Mouse (Mus musculus): ENCODE data around the gene Lrp6. TPM values are rescaled to one million over a fixed set of nuclear protein-coding genes. Genes with fewer than 3 reads are reported as not detected.

Lrp6 gene
- polyA plus RNA-seq, 1 experiment from 2014 or later = 20.8 TPM

DNA sequence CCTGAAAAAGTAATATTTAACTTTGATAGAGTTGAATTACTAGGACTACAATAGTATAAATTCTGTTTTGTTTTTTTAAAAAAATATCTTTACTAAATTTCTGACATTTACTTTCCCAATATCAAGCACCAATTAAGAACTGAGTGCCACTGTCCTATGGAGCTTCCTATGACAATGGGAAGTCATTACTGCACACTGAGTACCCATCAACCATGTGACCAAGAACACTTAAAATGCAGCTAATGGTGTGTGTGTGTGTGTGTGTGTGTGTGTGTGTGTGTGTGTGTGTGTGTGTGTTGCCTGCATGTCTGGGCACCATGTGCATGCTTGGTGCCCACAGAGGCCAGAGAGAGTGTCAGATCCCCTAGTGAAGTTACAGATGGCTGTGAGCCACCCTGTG, 23.2 kb downstream of the Lrp6 start:
- H3K27ac ChIP-seq (replicated peaks) = no peak overlapping the region
- ATAC-seq (ENCODE audit: low read depth) = no peak
- no peaks in the 10 kb centered on the region for H3K9me3 ChIP-seq
- no peak overlapping the region for H3K4me2 ChIP-seq
- no peaks in the 10 kb centered on the region for H3K27me3 ChIP-seq
- no peak overlapping the region for H3K9ac ChIP-seq
- peaks cover 24% of the 10 kb centered on the region for H3K4me1 ChIP-seq (replicated peaks)
- 0 out of 2 replicates have a peak, but pooled peaks cover 9% of the 10 kb centered on the region for H3K36me3 ChIP-seq
- H3K4me3 ChIP-seq = no peak overlapping the region

DNA sequence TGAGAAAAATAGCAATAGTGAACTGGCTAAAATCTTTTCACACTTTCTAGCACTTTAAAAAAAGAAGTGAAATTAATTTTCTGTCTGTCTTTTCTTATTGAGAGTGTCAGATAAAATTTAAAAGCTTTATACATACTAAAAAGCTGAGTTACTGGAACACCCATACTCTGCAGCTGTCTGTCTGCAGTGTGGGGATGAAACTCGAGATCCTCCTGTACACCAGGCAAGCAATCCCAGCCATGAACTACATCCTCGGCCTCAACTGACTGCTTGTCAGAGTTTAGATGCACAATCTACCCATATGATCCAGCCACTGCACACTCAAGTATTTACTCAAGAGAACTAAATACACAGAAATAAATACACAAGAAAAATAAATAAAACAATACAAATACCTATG, 24.4 kb downstream of the Lrp6 start:
- Histone ChIP-seq H3K9ac (no peak overlapping the region), H3K4me1 (replicated peaks) (peaks cover 29% of the 10 kb centered on the region), H3K27me3 (no peaks in the 10 kb centered on the region), H3K4me2 (no peak overlapping the region), H3K36me3 (0 out of 2 replicates have a peak, but pooled peaks cover 9% of the 10 kb centered on the region), H3K9me3 (no peaks in the 10 kb centered on the region), H3K4me3 (no peak overlapping the region), H3K27ac (replicated peaks) (no peak overlapping the region)
- 93% methylated on average over 2 of the region's 2 CpGs for WGBS
- no peak for ATAC-seq (ENCODE audit: low read depth)

DNA sequence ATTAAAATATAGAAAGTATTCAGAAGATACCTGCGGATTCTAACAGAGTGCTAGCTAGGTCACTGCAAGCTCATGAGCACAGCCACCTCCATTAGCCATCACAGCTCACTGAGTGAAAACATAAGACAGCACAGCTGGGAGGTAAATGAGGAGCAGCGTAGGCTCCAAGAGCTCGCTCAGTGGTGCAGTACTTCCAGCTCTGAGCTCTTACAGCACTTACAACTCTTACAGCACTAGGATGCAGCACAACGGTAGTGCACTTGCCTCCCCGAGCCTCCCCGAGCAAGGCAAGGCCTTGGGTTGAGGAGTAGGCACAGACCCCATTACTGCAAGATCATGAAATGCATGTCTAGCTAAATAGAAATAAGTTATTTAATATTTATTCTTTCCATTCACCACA, 26.6 kb downstream of the Lrp6 start:
- 77% methylated on average over 6 of the region's 6 CpGs for WGBS
- Histone ChIP-seq H3K9ac (no peak overlapping the region), H3K9me3 (no peaks in the 10 kb centered on the region), H3K4me1 (replicated peaks) (peaks cover 22% of the 10 kb centered on the region), H3K4me3 (no peak overlapping the region), H3K27ac (replicated peaks) (no peak overlapping the region), H3K27me3 (no peaks in the 10 kb centered on the region), H3K36me3 (0 out of 2 replicates have a peak, but pooled peaks cover 9% of the 10 kb centered on the region), H3K4me2 (no peak overlapping the region)
- no peak for ATAC-seq (ENCODE audit: low read depth)

DNA sequence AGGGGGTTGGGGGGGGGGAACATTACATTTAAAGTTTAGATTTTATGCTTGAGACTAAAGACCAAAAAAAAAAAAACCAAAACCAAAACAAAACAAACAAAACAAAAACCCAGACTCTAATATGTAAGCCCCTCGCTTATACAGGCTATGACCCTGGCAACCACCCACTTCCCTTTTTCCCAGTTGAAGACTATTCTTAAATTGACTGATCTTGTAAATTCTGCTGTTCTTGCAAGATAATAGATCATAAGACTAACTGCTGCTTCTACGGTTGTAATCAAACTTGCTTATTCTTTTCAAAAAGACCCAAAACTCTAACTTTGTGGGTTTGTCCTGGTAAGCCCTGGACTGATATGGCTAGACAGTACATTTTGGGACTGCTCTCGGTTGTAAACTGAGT, 27.3 kb downstream of the Lrp6 start:
- no peak overlapping the region for H3K4me2 ChIP-seq
- no peak overlapping the region for H3K4me3 ChIP-seq
- no peaks in the 10 kb centered on the region for H3K9me3 ChIP-seq
- H3K36me3 ChIP-seq = 0 out of 2 replicates have a peak, but pooled peaks cover 9% of the 10 kb centered on the region
- H3K27me3 ChIP-seq = no peaks in the 10 kb centered on the region
- no peak overlapping the region for H3K27ac ChIP-seq (replicated peaks)
- no peak for ATAC-seq (ENCODE audit: low read depth)
- WGBS = 87% methylated on average over 3 of the region's 3 CpGs
- H3K9ac ChIP-seq = no peak overlapping the region
- peaks cover 25% of the 10 kb centered on the region for H3K4me1 ChIP-seq (replicated peaks)

DNA sequence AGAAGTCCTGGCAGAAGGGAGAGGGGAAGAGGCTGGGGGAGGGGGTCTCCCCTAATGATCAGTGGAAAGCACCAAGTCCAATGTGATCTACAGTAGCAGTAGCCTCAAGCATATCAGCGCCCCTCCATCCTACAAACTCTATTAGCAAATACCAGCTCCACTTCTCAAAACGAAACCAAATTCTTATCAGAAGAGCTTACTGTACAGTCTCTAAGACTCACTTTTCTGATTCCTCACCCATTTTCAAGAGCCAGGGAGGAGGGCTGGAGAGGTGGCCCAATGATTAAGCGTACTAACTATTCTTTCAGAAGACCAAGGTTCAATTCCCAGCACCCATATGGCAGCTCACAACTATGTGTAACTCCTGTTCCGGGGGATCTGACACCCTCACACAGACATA, 28.0 kb downstream of the Lrp6 start:
- H3K9ac ChIP-seq = no peak overlapping the region
- H3K36me3 ChIP-seq = 0 out of 2 replicates have a peak, but pooled peaks cover 9% of the 10 kb centered on the region
- no peaks in the 10 kb centered on the region for H3K27me3 ChIP-seq
- no peak for ATAC-seq (ENCODE audit: low read depth)
- no peak overlapping the region for H3K27ac ChIP-seq (replicated peaks)
- H3K4me1 ChIP-seq (replicated peaks) = peaks cover 25% of the 10 kb centered on the region
- H3K4me3 ChIP-seq = no peak overlapping the region
- H3K4me2 ChIP-seq = no peak overlapping the region
- no peaks in the 10 kb centered on the region for H3K9me3 ChIP-seq
- 91% methylated on average over 4 of the region's 4 CpGs for WGBS

DNA sequence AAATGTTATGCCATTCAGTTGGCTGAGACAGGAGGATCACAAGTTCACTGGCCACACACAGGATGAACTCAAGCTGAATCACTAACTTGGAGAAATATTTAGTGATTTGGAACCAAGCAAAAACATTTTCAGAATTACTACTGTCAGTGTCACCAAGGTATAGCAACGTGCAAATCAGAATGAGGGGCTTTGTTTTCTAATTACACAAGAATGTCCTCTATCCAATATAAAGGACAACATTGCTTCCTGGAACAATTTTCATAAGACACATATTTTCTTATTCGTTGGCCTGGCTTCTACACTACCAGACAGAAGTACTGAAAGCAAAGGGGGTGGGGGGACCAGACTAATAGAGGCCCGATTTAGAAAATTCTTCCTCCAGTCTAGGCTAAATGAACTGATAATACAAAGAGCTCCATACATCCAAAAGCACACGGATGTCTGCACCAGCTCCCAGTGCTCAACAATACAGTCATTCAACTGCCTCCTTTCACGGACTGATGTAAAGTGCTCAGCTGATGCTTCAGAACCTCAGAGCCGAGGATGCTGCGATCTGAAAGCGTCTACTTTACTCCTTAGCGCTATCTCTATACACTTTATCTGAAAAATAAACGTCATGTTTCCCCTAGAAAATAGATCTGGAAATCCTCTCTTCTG, 29.2 kb downstream of the Lrp6 start:
- Histone ChIP-seq H3K27me3 (no peaks in the 10 kb centered on the region), H3K4me1 (replicated peaks) (peaks cover 19% of the 10 kb centered on the region), H3K27ac (replicated peaks) (peak overlapping the region; percentile 43), H3K4me2 (0 out of 2 replicates have a peak overlapping the region, but pooled peaks have one; percentile 13), H3K9me3 (no peaks in the 10 kb centered on the region), H3K36me3 (0 out of 2 replicates have a peak, but pooled peaks cover 9% of the 10 kb centered on the region), H3K9ac (no peak overlapping the region), H3K4me3 (no peak overlapping the region)
- 45% methylated on average over 10 of the region's 10 CpGs for WGBS
- ATAC-seq (ENCODE audit: low read depth) = peak; percentile 35; the same call in 1 of the 2 replicates

DNA sequence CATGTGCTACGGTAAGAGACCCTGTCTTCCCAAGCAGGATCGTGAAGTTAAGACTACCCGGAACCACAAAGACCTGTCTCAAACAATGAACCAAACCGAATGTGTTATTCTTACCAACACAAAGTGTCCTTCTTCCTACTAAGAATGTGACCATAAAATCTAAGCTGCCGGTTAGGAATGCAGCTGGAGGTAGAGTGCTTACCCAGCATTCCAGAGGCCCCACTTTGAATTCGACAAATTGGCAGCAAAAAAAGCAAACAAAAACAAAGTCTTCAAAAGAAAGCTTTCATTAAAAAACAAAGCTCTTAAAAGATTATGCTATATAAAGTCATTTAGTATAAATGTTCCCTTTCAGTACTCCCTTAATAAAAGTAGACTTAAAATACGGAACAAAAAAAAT, 31.6 kb downstream of the Lrp6 start:
- WGBS = 32% methylated on average over 7 of the region's 7 CpGs
- Histone ChIP-seq H3K27me3 (no peaks in the 10 kb centered on the region), H3K4me3 (no peak overlapping the region)

DNA sequence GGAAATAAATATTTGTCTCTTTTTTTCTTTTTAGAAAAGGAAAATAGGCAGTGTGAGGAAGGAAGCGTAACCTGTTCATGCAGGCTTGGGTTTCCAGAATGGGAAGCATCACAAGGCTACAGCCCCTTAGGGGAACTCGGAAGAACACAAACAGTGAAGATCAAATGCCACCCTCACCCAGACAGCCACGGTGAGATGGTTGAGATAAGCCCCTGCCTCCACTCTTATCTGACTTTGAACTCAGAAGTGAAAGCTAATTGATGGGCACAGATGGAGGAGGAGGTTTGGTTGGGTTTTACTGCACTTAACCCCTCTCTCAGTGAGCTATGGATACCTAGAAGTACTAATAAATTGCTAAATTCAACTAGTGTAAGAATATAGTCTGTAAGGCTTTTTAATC, 33.7 kb downstream of the Lrp6 start:
- peaks cover 24% of the 10 kb centered on the region for H3K4me1 ChIP-seq (replicated peaks)
- 90% methylated on average over 3 of the region's 3 CpGs for WGBS

More for the DNA sequence above, 31.6 kb downstream of the Lrp6 start:
- no peak for ATAC-seq (ENCODE audit: low read depth)
- peak overlapping the region; percentile 28; the same call in 1 of the 2 replicates for H3K27ac ChIP-seq (replicated peaks)
- no peak overlapping the region for H3K4me2 ChIP-seq
- no peaks in the 10 kb centered on the region; the same call in 1 of the 2 replicates for H3K36me3 ChIP-seq
- H3K9me3 ChIP-seq = no peaks in the 10 kb centered on the region
- H3K4me1 ChIP-seq (replicated peaks) = peaks cover 17% of the 10 kb centered on the region
- no peak overlapping the region for H3K9ac ChIP-seq

DNA sequence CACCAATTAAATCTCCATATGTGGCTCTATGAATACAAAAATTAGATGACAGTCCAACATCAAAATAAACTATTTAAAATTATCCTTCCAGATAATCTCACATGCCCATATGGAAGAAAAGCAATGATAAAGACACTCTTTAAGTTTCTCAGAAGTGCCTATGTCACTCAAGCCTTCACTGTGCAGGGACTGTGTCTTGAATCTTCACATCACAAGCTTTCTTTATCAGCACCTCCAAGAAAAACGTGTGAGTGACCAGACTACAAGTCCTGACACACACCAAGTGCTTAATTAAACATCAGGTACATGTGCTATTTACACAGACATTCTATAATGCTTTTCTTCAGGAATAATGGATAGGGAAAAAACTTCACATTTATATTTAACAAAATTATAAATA, 34.8 kb downstream of the Lrp6 start:
- WGBS = 90% methylated on average over 1 of the region's 1 CpGs
- Histone ChIP-seq H3K4me3 (no peak overlapping the region), H3K36me3 (no peaks in the 10 kb centered on the region; the same call in 1 of the 2 replicates), H3K27me3 (no peaks in the 10 kb centered on the region), H3K27ac (replicated peaks) (no peak overlapping the region), H3K4me2 (no peak overlapping the region), H3K9ac (no peak overlapping the region), H3K4me1 (replicated peaks) (peaks cover 30% of the 10 kb centered on the region), H3K9me3 (no peaks in the 10 kb centered on the region)
- ATAC-seq (ENCODE audit: low read depth) = no peak

More for the DNA sequence above, 33.7 kb downstream of the Lrp6 start:
- Histone ChIP-seq H3K4me3 (no peak overlapping the region), H3K9ac (no peak overlapping the region), H3K27ac (replicated peaks) (no peak overlapping the region), H3K9me3 (no peaks in the 10 kb centered on the region), H3K27me3 (no peaks in the 10 kb centered on the region), H3K36me3 (no peaks in the 10 kb centered on the region; the same call in 1 of the 2 replicates), H3K4me2 (no peak overlapping the region)
- ATAC-seq (ENCODE audit: low read depth) = no peak

DNA sequence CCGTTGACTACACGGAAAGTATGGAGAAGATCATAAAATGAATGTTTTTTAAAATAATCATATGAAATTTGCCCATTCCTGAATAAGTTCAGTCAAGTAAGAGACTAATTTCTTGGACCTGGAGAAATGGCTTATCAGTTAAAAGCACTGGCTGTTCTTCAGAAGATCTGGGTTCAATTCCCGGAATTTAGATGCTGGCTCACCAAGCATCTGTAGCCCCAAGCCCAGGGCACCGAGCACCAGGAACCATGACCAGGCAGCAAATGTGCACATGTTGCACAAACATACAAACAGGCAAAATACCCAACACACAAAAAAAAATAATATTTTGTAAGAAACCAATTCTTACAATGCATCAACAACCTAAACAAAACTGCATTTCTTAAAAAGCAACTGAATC, 37.4 kb downstream of the Lrp6 start:
- Histone ChIP-seq H3K4me1 (replicated peaks) (peaks cover 23% of the 10 kb centered on the region), H3K27ac (replicated peaks) (no peak overlapping the region), H3K27me3 (no peaks in the 10 kb centered on the region), H3K9ac (no peak overlapping the region), H3K36me3 (no peaks in the 10 kb centered on the region; the same call in 1 of the 2 replicates), H3K4me3 (no peak overlapping the region), H3K4me2 (no peak overlapping the region), H3K9me3 (no peaks in the 10 kb centered on the region)
- 91% methylated on average over 4 of the region's 4 CpGs for WGBS
- ATAC-seq (ENCODE audit: low read depth) = no peak

DNA sequence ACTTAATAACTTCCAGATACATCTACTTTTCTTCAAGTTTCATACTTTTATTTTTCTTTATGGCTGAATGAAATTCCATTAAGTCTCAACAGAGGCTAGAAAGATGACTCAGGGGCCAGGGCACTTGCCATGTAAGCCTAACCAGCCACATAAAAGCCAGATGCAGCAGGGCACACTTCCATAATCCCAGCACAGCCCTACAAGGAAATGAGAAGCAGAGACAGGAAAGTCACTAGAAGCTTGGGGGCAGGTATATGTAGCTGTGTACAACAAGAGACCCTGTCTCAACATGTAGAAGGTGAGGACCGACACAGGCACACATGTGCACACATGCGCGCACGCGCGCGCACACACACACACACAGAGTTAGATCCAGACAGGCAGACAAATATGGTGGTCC, 38.4 kb downstream of the Lrp6 start:
- Histone ChIP-seq H3K4me1 (replicated peaks) (peaks cover 23% of the 10 kb centered on the region), H3K4me2 (no peak overlapping the region), H3K9me3 (no peaks in the 10 kb centered on the region), H3K27me3 (no peaks in the 10 kb centered on the region), H3K4me3 (no peak overlapping the region), H3K36me3 (no peaks in the 10 kb centered on the region; the same call in 1 of the 2 replicates), H3K27ac (replicated peaks) (no peak overlapping the region), H3K9ac (no peak overlapping the region)
- WGBS = 97% methylated on average over 7 of the region's 7 CpGs
- ATAC-seq (ENCODE audit: low read depth) = no peak

DNA sequence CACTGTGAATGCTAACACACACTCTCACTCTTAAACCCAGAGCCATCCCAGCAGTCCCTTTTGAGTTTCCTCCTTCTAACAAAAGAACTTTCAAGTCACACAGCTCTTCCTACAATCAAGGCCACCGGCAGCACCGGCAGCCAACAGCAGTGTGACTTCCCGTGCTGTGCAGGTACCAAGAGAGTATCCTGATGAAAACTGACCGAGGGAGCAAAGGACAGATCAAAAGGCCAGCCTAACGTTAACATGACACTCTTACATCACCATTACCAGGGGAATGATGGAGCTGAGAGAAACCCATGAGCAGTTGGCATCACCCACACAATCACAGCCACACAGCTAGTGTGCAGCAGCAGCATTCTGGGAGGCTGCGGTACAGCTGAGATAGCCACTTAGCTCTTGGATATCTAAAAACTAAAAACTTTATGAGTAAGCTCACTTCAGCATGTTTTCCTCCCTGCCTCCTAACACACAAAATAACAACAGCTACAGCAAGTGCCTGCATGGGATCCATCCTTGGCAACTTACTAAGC, 39.1 kb downstream of the Lrp6 start:
- WGBS = 50% methylated on average over 6 of the region's 6 CpGs

More for the DNA sequence above, 39.1 kb downstream of the Lrp6 start:
- no peaks in the 10 kb centered on the region for H3K9me3 ChIP-seq
- no peak overlapping the region for H3K9ac ChIP-seq
- no peak overlapping the region for H3K27ac ChIP-seq (replicated peaks)
- no peak overlapping the region for H3K4me2 ChIP-seq
- no peak overlapping the region for H3K4me3 ChIP-seq
- H3K27me3 ChIP-seq = no peaks in the 10 kb centered on the region
- ATAC-seq (ENCODE audit: low read depth) = no peak
- peaks cover 23% of the 10 kb centered on the region for H3K4me1 ChIP-seq (replicated peaks)
- H3K36me3 ChIP-seq = no peaks in the 10 kb centered on the region; the same call in 1 of the 2 replicates

All from neural tube, embryonic 13.5 days (tissue).